Mouse (Mus musculus) adrenal gland, adult 18-20 months (tissue): Measurements from ENCODE around the gene Slc25a33. TPM values are rescaled to one million over a fixed set of nuclear protein-coding genes. Genes with fewer than 3 reads are reported as not detected.
A peak's percentile ranks its signal among the peaks of the same experiment; 100 is the strongest.
"Not testable (repeated sequence)": the region's sequence is repeated elsewhere in the genome, so short reads cannot be mapped to it uniquely, and the experiment has no call there.

Experiments used
- DNase-seq, 2 experiments: peaks; one replicate each; pipeline ENCODE4 v3.0.0; 2021 to 2022; ENCODE audit warnings: low spot score in 2 of 2
- total RNA-seq, 2 experiments: library from RNA; stranded (reverse); gene quantifications; 1 replicate in 1 of 2; 2 replicates in 1 of 2; pipeline ENCODE4 v1.2.3; 2021

Slc25a33 gene
- total RNA-seq, 2 experiments from 2014 or later: 16.3 to 24.3 TPM

GRCm38 (mm10) chr4:149765201-149765600 is 8.9 kb downstream of the Slc25a33 start:
- DNase-seq: no peak

GRCm38 (mm10) chr4:149763335-149763734 is 10.7 kb downstream of the Slc25a33 start:
- DNase-seq: no peak

- no peak for DNase-seq
Measured at GRCm38 (mm10) chr4:149759517-149759916, 14.6 kb downstream of the Slc25a33 start.

- no peak for DNase-seq
Measured at GRCm38 (mm10) chr4:149758423-149758822, 15.7 kb downstream of the Slc25a33 start.

- not testable (repeated sequence) for DNase-seq
Measured at GRCm38 (mm10) chr4:149756546-149756945, 17.5 kb downstream of the Slc25a33 start.

- DNase-seq: no peak
Measured at GRCm38 (mm10) chr4:149752836-149753235, 21.2 kb downstream of the Slc25a33 start.

GRCm38 (mm10) chr4:149752124-149752799 is 21.8 kb downstream of the Slc25a33 start:
- DNase-seq: peak; percentile 52 to 54

- DNase-seq: no peak
Measured at GRCm38 (mm10) chr4:149750671-149751070, 23.4 kb downstream of the Slc25a33 start.

- not testable (repeated sequence) for DNase-seq
Measured at GRCm38 (mm10) chr4:149749663-149750015, 24.4 kb downstream of the Slc25a33 start.

DNA sequence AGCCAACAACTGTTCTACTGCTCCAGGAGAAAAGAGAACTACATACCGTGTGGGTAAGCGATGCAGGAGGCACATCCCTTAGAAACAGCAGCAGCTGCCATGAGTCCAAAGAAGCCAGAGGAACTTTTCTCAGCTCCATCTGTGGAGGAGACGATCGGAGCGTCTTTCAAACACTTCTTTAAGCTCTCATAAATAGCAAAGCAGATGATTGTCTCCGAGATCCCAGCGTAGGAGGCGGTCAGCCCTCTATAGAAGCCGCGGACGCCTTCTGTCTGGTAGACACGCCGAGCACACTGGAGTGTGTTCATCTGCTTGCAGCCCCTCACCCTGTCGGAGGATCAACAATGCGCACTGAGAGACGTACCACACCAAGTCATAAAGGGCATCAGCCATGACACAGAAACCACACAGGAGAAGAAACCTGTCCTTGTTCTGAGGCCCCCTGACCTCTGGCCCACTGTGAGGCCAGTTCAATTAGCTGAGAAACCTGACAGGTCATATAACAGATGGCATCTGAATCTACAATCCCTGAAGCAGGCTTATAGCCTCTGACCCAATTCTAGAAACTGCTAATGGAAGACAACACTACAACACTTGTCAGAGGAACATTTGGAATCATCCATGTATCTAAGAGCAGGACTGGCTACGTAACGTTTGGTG is 24.9 kb downstream of the Slc25a33 start:
- no peak for DNase-seq

DNA sequence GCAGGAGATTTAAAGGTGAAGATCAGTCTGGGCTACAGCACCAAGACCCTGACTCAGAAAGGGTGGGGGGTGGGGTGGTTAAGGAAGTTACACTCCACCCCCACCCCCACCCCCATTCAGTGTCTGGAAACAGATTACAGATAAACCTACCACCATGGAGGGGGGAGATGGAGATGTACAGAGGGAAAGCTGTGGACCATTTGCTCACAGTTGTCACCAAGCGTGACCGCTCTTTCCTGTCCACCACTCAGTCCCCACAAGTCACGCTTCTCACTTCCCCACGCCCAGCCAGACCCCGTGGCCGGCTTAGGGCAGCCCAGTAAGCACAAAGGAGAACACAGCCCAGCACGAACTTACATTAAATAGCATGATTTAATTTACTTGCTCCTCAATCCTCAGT is 30.0 kb downstream of the Slc25a33 start:
- no peak for DNase-seq

- DNase-seq: no peak
Measured at GRCm38 (mm10) chr4:149742011-149742530, 32.0 kb downstream of the Slc25a33 start.

DNA sequence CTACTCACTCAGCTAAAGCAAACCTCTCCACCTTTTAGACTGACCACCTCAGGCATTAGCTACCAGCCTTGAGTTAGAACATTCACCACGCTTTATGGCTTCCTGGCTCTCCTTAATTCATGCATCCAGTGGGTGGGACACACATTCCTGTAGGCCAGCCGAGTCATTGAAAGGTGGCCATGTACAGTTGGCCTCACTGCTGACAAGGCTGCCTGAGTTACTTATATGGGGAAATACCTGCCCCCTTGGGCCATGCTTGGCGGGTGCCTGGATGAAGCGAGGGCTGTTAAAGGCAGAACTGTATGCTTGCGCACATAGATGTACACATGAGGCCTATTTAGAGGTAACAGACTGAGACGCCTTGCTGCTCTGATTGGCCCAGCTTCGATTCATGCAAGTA is 33.8 kb downstream of the Slc25a33 start:
- no peak for DNase-seq

GRCm38 (mm10) chr4:149739478-149739877 is 34.6 kb downstream of the Slc25a33 start:
- DNase-seq: no peak

- peak; percentile 93 to 98 for DNase-seq
Measured at GRCm38 (mm10) chr4:149737383-149738324, 36.4 kb downstream of the Slc25a33 start, which contains the start of gene Tmem201. Gene Tmem201 (minus strand): TSS chr4:149738044.

DNA sequence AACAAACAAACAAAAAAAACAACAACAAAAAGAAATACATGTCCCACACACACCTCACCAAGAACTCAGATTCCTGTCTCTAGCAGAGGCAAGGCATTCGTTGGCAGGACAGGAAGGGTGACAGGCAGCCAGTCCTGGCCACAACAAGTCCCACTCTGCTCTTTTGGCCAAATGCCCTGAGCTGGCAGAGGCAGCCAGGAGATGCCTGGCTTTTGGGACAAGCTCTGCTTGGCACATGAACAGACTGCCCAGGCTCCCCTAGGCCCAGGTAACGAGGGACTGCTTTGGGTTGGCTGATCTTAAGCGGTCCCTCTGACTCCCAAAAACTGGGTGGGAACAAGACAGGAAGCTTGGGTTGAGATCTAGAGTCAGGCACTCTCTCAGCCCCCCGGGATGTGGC is 37.5 kb downstream of the Slc25a33 start:
- peak in 1 of 2 experiments; percentile 49 for DNase-seq

DNA sequence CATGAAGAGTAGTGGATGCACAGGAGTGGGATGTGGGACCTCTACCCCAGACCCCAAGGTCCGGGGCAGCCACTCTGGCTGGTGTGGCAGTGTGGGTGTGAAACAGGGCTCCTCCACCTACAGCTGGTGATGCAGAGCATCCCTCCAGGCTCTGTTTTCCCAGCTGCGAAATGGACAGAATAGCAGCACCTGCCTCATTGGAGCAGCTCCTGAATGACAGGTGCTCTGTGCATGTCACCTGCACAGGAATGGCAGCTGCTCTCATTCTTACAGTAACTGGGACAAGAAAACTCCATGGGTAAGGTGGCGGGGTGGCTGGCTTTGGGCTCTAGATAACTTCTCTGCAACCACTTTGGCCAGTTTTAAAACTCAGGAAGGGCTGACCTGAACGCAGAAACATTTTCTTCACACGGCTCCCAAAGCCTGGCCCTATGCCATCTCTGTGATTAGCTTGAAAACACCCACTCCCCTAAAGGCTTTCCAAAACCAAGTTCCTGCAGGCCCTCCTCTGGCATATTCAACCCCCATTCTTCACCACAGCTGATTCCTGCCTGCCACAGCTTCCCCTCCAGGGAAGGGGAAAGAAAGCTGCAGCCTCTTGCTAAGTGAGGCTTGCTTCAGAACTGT is 38.3 kb downstream of the Slc25a33 start:
- DNase-seq: no peak

- peak in 1 of 2 experiments; percentile 17 for DNase-seq
Measured at GRCm38 (mm10) chr4:149734730-149735475, 39.2 kb downstream of the Slc25a33 start.

GRCm38 (mm10) chr4:149734246-149734645 is 39.8 kb downstream of the Slc25a33 start:
- no peak for DNase-seq

DNA sequence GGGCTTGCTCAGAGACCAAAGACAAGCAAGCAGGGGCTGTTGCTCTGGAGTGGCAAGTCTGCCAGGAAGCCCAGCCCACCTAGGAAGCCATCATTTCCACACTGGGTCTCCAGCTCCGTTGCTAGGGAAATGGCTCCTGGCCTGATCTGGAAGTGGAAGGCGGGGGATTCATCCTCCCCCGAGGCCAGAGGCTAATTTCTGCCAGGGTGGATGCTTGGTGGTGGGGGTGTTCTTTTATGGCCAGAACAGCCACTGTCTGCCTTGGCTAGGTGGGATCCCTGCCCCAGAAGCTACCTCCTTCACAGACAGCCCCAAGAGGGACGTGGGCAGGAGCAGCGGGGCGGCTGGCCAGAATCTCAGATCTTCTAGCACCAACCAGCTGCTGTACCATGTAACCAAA is 40.3 kb downstream of the Slc25a33 start:
- DNase-seq: no peak
